Mouse (Mus musculus): Measurements from ENCODE around the gene Sacm1l.
A peak's percentile ranks its signal among the peaks of the same experiment; 100 is the strongest.

Gene Sacm1l

GRCm38 (mm10) chr9:123509638-123510604 is 19.6 kb upstream of the Sacm1l start:
- no peak for DNase-seq (ENCODE audit: low read depth, low spot score)

- no peak for DNase-seq (ENCODE audit: low read depth, low spot score)
These were observed 18.6 kb upstream of the Sacm1l start for GRCm38 (mm10) chr9:123510926-123511325.

- DNase-seq (ENCODE audit: low read depth, low spot score) = no peak
These were observed 17.1 kb upstream of the Sacm1l start for GRCm38 (mm10) chr9:123512482-123512881.

GRCm38 (mm10) chr9:123515087-123515486 is 14.5 kb upstream of the Sacm1l start:
- DNase-seq (ENCODE audit: low read depth, low spot score) = no peak

GRCm38 (mm10) chr9:123516641-123517385 is 12.7 kb upstream of the Sacm1l start:
- DNase-seq (ENCODE audit: low read depth, low spot score) = no peak

GRCm38 (mm10) chr9:123518969-123519894 is 10.3 kb upstream of the Sacm1l start:
- no peak for DNase-seq (ENCODE audit: low read depth, low spot score)

GRCm38 (mm10) chr9:123520735-123521134 is 8.8 kb upstream of the Sacm1l start:
- DNase-seq (ENCODE audit: low read depth, low spot score) = no peak

- DNase-seq (ENCODE audit: low read depth, low spot score) = peak; percentile 65
These were observed 5.9 kb upstream of the Sacm1l start for GRCm38 (mm10) chr9:123523676-123524075.

- DNase-seq (ENCODE audit: low read depth, low spot score) = peak; percentile 70
These were observed 4.5 kb upstream of the Sacm1l start for GRCm38 (mm10) chr9:123525095-123525494.

- no peak for DNase-seq (ENCODE audit: low read depth, low spot score)
These were observed 3.1 kb upstream of the Sacm1l start for GRCm38 (mm10) chr9:123526502-123526901.

- DNase-seq (ENCODE audit: low read depth, low spot score) = peak; percentile 46
These were observed 1.3 kb upstream of the Sacm1l start for GRCm38 (mm10) chr9:123528087-123528925.

- DNase-seq (ENCODE audit: low read depth, low spot score) = peak; percentile 56
These were observed 648 bp upstream of the Sacm1l start for GRCm38 (mm10) chr9:123528926-123529295.

- DNase-seq (ENCODE audit: low read depth, low spot score) = peak; percentile 44
These were observed 558 bp downstream of the Sacm1l start for GRCm38 (mm10) chr9:123530158-123530475.

- no peak for DNase-seq (ENCODE audit: low read depth, low spot score)
These were observed 1.1 kb downstream of the Sacm1l start for GRCm38 (mm10) chr9:123530566-123531130.

- DNase-seq (ENCODE audit: low read depth, low spot score) = no peak
These were observed 1.7 kb downstream of the Sacm1l start for GRCm38 (mm10) chr9:123531234-123531633.

- no peak for DNase-seq (ENCODE audit: low read depth, low spot score)
These were observed 7.1 kb downstream of the Sacm1l start for GRCm38 (mm10) chr9:123536613-123537012.

GRCm38 (mm10) chr9:123538189-123538588 is 8.6 kb downstream of the Sacm1l start:
- no peak for DNase-seq (ENCODE audit: low read depth, low spot score)

GRCm38 (mm10) chr9:123539093-123539492 is 9.5 kb downstream of the Sacm1l start:
- DNase-seq (ENCODE audit: low read depth, low spot score) = no peak

GRCm38 (mm10) chr9:123539823-123540222 is 10.3 kb downstream of the Sacm1l start:
- no peak for DNase-seq (ENCODE audit: low read depth, low spot score)

GRCm38 (mm10) chr9:123554599-123554998 is 25.0 kb downstream of the Sacm1l start:
- peak; percentile 91 for DNase-seq (ENCODE audit: low read depth, low spot score)

All from ZHBTc4 (cell line).